Mouse (Mus musculus) midbrain, embryonic 11.5 days (tissue): ENCODE measurements around the gene Syt1. TPM values are rescaled to one million over a fixed set of nuclear protein-coding genes. Genes with fewer than 3 reads are reported as not detected.

Source experiments
- ATAC-seq: fragments of 200-750 bp; cut with Nextera tagmentation; 2 replicates; pipeline ENCODE4 v1.8.0; 2017; ENCODE audit warnings: moderate TSS enrichment, moderate library complexity; ENCODE audit not compliant: low FRiP score
- DNase-seq: peaks from one replicate; pipeline ENCODE4 v3.0.0; 2015; ENCODE audit warnings: low spot score; ENCODE audit errors: missing footprints
- H3K27ac ChIP-seq: fragments of 300-500 bp; sonication (generic); 2 replicates; pipeline ENCODE4 v1.5.1; 2014; ENCODE audit warnings: low read depth, low read length
- H3K27me3 ChIP-seq: fragments of 300-500 bp; sonication (generic); 2 replicates; pipeline ENCODE4 v1.6.1; 2014; ENCODE audit warnings: mild to moderate bottlenecking, low read length, moderate library complexity, mixed read lengths; ENCODE audit not compliant: control insufficient read depth, insufficient read depth
- H3K36me3 ChIP-seq: fragments of 300-500 bp; sonication (generic); 2 replicates; pipeline ENCODE4 v1.6.1; 2014; ENCODE audit warnings: mild to moderate bottlenecking, low read length, moderate library complexity, mixed read lengths; ENCODE audit not compliant: control insufficient read depth, insufficient read depth
- H3K4me1 ChIP-seq: fragments of 300-500 bp; sonication (generic); 2 replicates; pipeline ENCODE4 v1.6.1; 2014; ENCODE audit warnings: low read length; ENCODE audit not compliant: control insufficient read depth, insufficient read depth
- H3K4me2 ChIP-seq: fragments of 300-500 bp; sonication (generic); 2 replicates; pipeline ENCODE4 v1.6.1; 2014; ENCODE audit warnings: mild to moderate bottlenecking, moderate library complexity
- H3K4me3 ChIP-seq: fragments of 300-500 bp; sonication (generic); 2 replicates; pipeline ENCODE4 v1.5.1; 2014; ENCODE audit warnings: low read depth, low read length
- H3K9ac ChIP-seq: fragments of 300-500 bp; sonication (generic); 2 replicates; pipeline ENCODE4 v1.6.1; 2014; ENCODE audit warnings: low read length
- H3K9me3 ChIP-seq: fragments of 300-500 bp; sonication (generic); 2 replicates; pipeline ENCODE4 v1.6.1; 2016; ENCODE audit warnings: low read length; ENCODE audit not compliant: control insufficient read depth
- WGBS: fragments of 180-500 bp; shearing (Covaris S2); extraction: QIAGEN DNeasy Blood & Tissue Kit; methylation state at CpG from one replicate; pipeline ENCODE4 v1.1.7; 2014; 5-methylcytosine and 5-hydroxymethylcytosine counted together
- polyA plus RNA-seq: library from polyadenylated mRNA; unstranded; fragments of >200 nt; fragmentation: Nextera tagmentation; extraction: Ambion mirVana; gene quantifications from 2 replicates; pipeline ENCODE4 v1.2.1, GENCODE M21; 2014

Gene Syt1
- polyA plus RNA-seq, 1 experiment from 2014 or later: 18.8 TPM

- Histone ChIP-seq H3K27ac (no peak overlapping the region), H3K27me3 (no peaks in the 10 kb centered on the region), H3K4me3 (no peak overlapping the region), H3K4me2 (no peak overlapping the region), H3K4me1 (no peaks in the 10 kb centered on the region), H3K36me3 (no peaks in the 10 kb centered on the region), H3K9me3 (no peaks in the 10 kb centered on the region), H3K9ac (no peak overlapping the region)
- WGBS: 92% methylated on average over 3 of the region's 3 CpGs
- no peak for ATAC-seq
- no peak for DNase-seq
Measured at GRCm38 (mm10) chr10:108545715-108546114, 465.1 kb downstream of the Syt1 start.

- ATAC-seq: no peak
- WGBS: 81% methylated on average over 9 of the region's 9 CpGs
Measured at GRCm38 (mm10) chr10:108541555-108541954, 469.2 kb downstream of the Syt1 start.

GRCm38 (mm10) chr10:108538546-108538945, 472.2 kb downstream of the Syt1 start:
- Histone ChIP-seq H3K9me3 (no peaks in the 10 kb centered on the region), H3K4me3 (no peak overlapping the region), H3K9ac (no peak overlapping the region), H3K36me3 (no peaks in the 10 kb centered on the region), H3K4me1 (no peaks in the 10 kb centered on the region; the same call in 1 of the 2 replicates), H3K27me3 (no peaks in the 10 kb centered on the region), H3K4me2 (no peak overlapping the region), H3K27ac (no peak overlapping the region)
- DNase-seq: no peak
- 87% methylated on average over 3 of the region's 3 CpGs for WGBS
- no peak for ATAC-seq

More at GRCm38 (mm10) chr10:108541555-108541954, 469.2 kb downstream of the Syt1 start:
- no peaks in the 10 kb centered on the region for H3K36me3 ChIP-seq
- no peak overlapping the region for H3K27ac ChIP-seq
- no peak overlapping the region for H3K4me3 ChIP-seq
- H3K4me2 ChIP-seq: no peak overlapping the region
- DNase-seq: no peak
- no peaks in the 10 kb centered on the region for H3K27me3 ChIP-seq
- no peaks in the 10 kb centered on the region for H3K9me3 ChIP-seq
- H3K4me1 ChIP-seq: no peaks in the 10 kb centered on the region
- no peak overlapping the region for H3K9ac ChIP-seq

- 68% methylated on average over 9 of the region's 9 CpGs for WGBS
- no peak overlapping the region for H3K4me3 ChIP-seq
- DNase-seq (no peak), ATAC-seq (0 out of 2 replicates have a peak, but pooled peaks have one; percentile 56)
- H3K36me3 ChIP-seq: no peaks in the 10 kb centered on the region
- H3K9ac ChIP-seq: no peak overlapping the region
- no peak overlapping the region for H3K27ac ChIP-seq
- H3K9me3 ChIP-seq: no peaks in the 10 kb centered on the region
- no peaks in the 10 kb centered on the region for H3K27me3 ChIP-seq
- no peaks in the 10 kb centered on the region; the same call in 1 of the 2 replicates for H3K4me1 ChIP-seq
- H3K4me2 ChIP-seq: no peak overlapping the region
Measured at GRCm38 (mm10) chr10:108537641-108538040, 473.1 kb downstream of the Syt1 start.

- ATAC-seq (no peak), DNase-seq (no peak)
- 41% methylated on average over 5 of the region's 5 CpGs for WGBS
- Histone ChIP-seq H3K36me3 (no peaks in the 10 kb centered on the region), H3K27ac (no peak overlapping the region), H3K4me1 (peaks cover 4% of the 10 kb centered on the region), H3K9ac (no peak overlapping the region), H3K9me3 (no peaks in the 10 kb centered on the region), H3K4me2 (no peak overlapping the region), H3K4me3 (no peak overlapping the region), H3K27me3 (no peaks in the 10 kb centered on the region)
Measured at GRCm38 (mm10) chr10:108535922-108536321, 474.9 kb downstream of the Syt1 start.

GRCm38 (mm10) chr10:108534112-108534511, 476.7 kb downstream of the Syt1 start:
- WGBS: 76% methylated on average over 4 of the region's 4 CpGs
- Histone ChIP-seq H3K27ac (no peak overlapping the region), H3K4me3 (no peak overlapping the region), H3K27me3 (no peaks in the 10 kb centered on the region), H3K9ac (no peak overlapping the region), H3K4me1 (peaks cover 4% of the 10 kb centered on the region), H3K4me2 (no peak overlapping the region), H3K36me3 (no peaks in the 10 kb centered on the region), H3K9me3 (no peaks in the 10 kb centered on the region)
- no peak for ATAC-seq
- DNase-seq: no peak

GRCm38 (mm10) chr10:108532916-108533315, 477.9 kb downstream of the Syt1 start:
- Histone ChIP-seq H3K36me3 (no peaks in the 10 kb centered on the region), H3K4me3 (no peak overlapping the region), H3K9me3 (no peaks in the 10 kb centered on the region), H3K27me3 (no peaks in the 10 kb centered on the region), H3K4me2 (no peak overlapping the region), H3K9ac (no peak overlapping the region), H3K4me1 (peaks cover 4% of the 10 kb centered on the region), H3K27ac (no peak overlapping the region)
- 92% methylated on average over 11 of the region's 11 CpGs for WGBS
- peak; percentile 72 for DNase-seq
- ATAC-seq: no peak

- peaks cover 4% of the 10 kb centered on the region for H3K4me1 ChIP-seq
- no peak for ATAC-seq
Measured at GRCm38 (mm10) chr10:108532283-108532682, 478.5 kb downstream of the Syt1 start.

GRCm38 (mm10) chr10:108531641-108532040, 479.1 kb downstream of the Syt1 start:
- no peaks in the 10 kb centered on the region for H3K27me3 ChIP-seq
- ATAC-seq: no peak
- DNase-seq: no peak
- no peaks in the 10 kb centered on the region for H3K36me3 ChIP-seq
- no peak overlapping the region for H3K4me2 ChIP-seq
- H3K27ac ChIP-seq: no peak overlapping the region
- 35% methylated on average over 4 of the region's 4 CpGs for WGBS
- H3K9me3 ChIP-seq: no peaks in the 10 kb centered on the region
- H3K9ac ChIP-seq: no peak overlapping the region
- peaks cover 4% of the 10 kb centered on the region for H3K4me1 ChIP-seq
- no peak overlapping the region for H3K4me3 ChIP-seq

More at GRCm38 (mm10) chr10:108532283-108532682, 478.5 kb downstream of the Syt1 start:
- 80% methylated on average over 9 of the region's 9 CpGs for WGBS
- Histone ChIP-seq H3K27me3 (no peaks in the 10 kb centered on the region), H3K9me3 (no peaks in the 10 kb centered on the region), H3K9ac (no peak overlapping the region), H3K4me3 (no peak overlapping the region), H3K36me3 (no peaks in the 10 kb centered on the region), H3K27ac (no peak overlapping the region), H3K4me2 (no peak overlapping the region)
- DNase-seq: peak; percentile 75
